Mouse (Mus musculus): ENCODE measurements around the gene Ptpn11.
"Not testable (repeated sequence)": the region's sequence is repeated elsewhere in the genome, so short reads cannot be mapped to it uniquely, and the experiment has no call there.

The Ptpn11 gene

GRCm38 (mm10) chr5:121190836-121191583 is at the start of gene Ptpn11:
TSS of gene Ptpn11 (minus strand) at chr5:121191397.
- peak; percentile 86 to 93 for DNase-seq

- no peak for DNase-seq
These were observed 48.6 kb upstream of the Ptpn11 start for GRCm38 (mm10) chr5:121239846-121240245.

DNA sequence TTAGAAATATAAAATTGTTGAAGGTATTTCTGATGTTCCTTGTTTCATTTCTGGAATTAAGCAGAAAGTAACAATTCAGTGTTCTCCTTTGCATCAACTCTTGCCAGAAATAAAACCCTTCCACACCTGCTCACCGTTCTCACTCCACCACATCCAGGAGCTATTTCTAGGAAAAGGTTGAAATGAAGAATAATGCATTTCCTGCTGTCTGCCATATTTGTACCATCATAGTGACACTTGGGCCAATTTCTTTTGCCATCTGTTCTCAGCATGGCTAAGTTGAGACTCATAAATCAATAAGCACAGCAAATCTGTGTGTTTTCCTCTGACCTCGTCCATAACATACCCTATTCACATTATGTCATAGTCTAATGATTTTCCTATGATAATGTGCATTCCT is 47.0 kb upstream of the Ptpn11 start:
- no peak for DNase-seq

DNA sequence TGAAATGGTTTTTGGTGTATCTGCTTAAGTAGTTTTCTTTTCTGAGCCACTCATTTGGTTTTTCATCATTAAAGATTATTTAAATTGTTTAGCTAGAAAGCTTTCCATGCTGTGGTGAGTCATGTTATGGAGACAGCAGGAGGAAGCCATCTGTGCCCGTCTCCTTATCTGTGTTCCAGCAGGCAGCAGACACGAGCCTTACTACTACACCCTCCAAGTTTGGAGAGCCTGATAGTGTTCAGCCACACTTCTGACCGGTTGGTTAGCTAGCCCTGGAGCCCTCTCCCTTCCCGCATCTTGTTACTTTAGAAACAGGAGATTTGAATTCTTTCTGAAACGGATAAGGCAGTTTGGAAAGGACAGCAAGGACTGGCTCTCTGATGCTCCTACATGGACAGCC is 45.0 kb upstream of the Ptpn11 start:
- no peak for DNase-seq

DNA sequence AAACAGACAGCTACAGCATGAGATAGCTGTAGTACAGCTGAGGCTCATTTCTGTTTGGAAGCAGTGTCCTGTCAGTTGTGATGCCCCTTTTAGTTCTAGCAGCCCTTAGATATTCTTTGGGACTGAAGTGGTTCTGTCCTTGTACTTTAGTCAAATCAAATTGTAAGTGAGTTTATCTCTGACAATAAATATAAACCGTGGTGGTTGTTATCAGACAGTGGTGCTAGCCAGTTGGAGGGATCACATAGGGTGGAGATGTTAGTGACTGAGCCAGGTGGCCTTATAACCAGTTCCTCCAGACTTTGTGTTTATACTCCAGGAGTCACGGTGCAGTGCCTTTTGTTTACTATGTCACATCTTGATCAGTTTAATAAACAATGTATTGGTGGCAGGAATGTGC is 42.5 kb upstream of the Ptpn11 start:
- no peak for DNase-seq

GRCm38 (mm10) chr5:121232789-121233188 is 41.6 kb upstream of the Ptpn11 start:
- DNase-seq: no peak

GRCm38 (mm10) chr5:121230811-121231210 is 39.6 kb upstream of the Ptpn11 start:
- no peak for DNase-seq

DNA sequence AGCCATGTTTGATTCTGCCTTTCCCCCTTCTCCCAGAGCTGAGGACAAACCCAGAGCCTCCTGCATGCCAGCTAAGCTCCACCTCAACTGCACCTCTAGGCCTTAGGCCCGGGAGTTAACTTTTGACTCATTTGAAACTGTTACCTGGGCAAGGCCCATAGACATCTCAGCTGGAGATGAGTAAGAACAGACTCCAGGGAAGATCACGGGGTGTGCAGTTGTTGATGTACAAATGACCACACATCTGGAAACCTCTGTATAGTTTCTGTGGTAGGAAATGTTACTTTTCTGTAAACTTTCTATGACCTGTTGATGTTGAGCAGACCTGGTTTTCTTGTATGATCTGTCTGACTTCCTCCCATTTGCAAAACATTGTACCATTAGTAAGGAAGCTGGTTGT is 38.0 kb upstream of the Ptpn11 start:
- DNase-seq: no peak

DNA sequence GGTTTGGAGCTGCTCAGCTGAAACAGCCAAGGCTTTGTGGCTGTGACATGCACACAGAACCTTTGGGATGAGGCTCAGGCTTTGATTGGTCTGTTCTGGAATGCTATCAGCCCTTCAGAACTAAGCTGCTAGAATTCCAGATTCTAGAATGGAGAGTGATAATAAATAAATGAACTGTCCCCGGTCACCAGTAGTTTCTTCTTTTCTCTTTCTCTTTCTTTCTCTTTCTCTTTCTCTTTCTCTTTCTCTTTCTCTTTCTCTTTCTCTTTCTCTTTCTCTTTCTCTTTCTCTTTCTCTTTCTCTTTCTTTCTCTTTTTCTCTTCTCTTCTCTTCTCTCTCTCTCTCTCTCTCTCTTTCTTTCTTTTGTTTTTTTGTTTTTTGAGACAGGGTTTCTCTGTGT is 36.1 kb upstream of the Ptpn11 start:
- not testable (repeated sequence) for DNase-seq

GRCm38 (mm10) chr5:121226845-121227244 is 35.6 kb upstream of the Ptpn11 start:
- no peak for DNase-seq

- no peak for DNase-seq
These were observed 35.2 kb upstream of the Ptpn11 start for GRCm38 (mm10) chr5:121226406-121226805.

- DNase-seq: no peak
These were observed 34.7 kb upstream of the Ptpn11 start for GRCm38 (mm10) chr5:121225854-121226253.

DNA sequence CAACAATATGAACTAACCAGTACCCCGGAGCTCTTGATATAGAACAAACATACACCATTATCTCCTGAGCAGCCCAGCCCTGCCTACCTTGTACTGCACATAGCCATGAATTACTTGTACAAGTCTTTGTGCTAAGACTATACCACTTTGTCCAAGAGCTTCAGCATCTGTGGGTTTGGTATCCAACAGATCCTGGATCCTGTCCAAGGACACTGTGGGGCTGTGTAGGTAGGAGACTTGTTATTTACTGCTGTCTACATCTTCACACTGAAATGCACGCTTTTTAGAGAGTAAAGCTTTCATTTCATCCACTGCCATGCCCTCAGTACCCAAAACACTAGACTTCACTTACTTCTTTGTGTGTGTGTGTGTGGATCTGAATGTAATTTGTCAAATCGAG is 33.7 kb upstream of the Ptpn11 start:
- no peak for DNase-seq

GRCm38 (mm10) chr5:121224020-121224419 is 32.8 kb upstream of the Ptpn11 start:
- DNase-seq: not testable (repeated sequence)

DNA sequence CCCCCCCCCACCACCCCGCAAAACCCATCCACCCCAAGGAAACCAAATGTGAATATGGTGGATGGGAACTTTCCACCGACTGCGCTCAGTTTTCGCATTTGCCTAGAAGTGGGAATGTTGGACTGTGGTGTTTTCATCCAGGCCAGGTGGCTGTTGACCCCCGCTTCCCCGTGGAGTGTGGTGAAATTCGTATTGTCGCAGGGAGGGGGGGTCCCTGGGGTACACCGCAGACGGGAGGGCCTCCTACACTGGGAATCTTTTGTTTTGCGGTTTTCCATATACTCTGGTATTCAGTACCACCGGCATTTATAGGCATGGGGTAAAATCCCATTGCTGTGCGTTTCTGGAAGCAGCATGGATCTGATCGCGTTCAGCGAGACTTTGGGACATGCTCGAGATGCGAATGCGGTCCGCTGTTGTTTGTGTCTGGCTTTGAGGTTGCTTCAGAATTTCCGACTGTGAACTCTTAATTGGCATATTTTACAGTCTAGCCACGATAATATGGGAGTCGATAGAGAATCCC is 30.2 kb upstream of the Ptpn11 start:
- DNase-seq: no peak

DNA sequence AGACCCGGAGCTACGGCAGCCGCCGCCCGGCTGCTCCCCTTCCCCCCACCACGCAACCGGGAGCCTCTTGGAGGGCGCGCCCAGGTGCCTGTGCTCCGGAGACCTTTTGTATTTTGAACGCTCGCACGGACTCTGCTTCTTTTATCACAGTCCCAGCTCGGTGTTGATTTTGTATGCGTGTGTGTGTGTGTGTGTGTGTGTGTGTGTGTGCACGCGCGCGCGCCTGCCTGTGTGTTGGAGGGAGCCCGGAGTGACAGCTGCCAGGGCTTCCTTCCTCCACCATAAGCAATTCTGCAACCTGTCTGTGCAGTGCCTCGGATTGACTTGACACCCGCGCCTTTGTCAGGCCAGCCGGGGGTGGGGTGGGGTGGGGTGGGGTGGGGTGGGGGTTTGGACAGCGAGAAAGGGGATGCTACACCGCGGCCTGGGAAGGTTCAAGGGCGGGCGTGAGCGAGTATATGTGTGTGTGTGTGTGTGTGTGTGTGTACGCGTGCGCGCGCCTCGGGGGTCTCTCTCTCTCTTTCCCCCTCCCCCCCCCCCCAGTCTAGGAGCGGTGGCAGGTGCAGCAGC is 29.6 kb upstream of the Ptpn11 start:
- DNase-seq: peak in 1 of 2 experiments; percentile 22

DNA sequence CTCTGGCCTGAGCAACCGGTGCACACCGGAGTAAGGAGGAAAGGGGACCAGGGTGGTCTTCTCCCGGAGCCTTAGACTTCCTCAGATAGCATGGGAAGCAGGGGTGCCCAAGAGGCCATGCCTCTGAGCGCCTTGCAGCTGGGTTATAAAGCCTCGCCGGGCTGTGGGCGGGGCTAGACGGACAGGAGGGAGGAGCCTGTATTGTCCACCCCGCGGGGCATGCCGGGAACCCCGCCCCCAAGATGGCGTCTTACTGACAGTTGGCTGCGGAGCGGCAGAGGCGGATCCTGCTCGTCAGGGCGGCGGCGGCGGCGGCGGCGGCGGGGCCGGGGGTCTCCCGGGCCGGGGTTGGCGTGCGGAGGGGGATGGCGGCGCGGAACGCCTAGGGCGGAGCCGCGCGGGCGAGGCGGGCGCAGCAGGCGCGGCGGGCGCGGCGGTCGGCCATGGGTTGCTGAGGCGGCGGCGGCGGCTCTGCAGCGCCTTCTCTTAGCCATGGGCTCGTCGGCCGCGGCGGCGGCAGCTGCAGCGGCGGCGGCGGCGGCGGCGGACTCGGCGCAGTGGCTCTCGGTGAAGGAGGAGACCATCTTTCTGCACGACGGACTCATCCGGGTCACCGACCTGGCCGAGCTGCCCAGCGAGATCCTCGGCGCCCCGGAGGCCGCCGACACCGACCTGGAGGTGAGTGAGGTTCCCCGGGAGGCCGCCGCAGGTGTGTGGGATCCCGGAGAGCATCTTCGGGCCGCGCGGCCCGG is 29.0 kb upstream of the Ptpn11 start, which contains the start of gene Hectd4:
TSS of gene Hectd4 (plus strand) at position 240 of the 752 bp plus-strand sequence.
- peak; percentile 97 to 100 for DNase-seq

DNA sequence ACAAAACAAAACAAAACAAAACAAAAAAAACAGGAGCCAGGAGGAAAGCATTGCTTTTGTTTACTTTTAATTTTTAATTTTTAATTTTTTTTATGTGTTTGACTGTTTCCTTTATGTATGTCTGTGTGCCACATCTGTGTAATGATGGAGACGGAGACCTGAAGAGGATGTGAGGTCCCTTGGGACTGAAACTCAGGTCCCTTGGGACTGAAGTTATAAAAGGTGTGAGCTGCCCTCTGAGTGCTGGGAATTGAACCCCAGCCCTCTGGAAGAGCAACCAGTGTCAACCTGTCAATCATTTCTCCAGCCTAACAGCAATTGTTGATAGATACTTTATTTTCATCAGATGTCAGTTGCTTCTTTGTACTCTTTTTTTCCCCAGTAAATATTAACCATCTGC is 28.0 kb upstream of the Ptpn11 start:
- no peak for DNase-seq

DNA sequence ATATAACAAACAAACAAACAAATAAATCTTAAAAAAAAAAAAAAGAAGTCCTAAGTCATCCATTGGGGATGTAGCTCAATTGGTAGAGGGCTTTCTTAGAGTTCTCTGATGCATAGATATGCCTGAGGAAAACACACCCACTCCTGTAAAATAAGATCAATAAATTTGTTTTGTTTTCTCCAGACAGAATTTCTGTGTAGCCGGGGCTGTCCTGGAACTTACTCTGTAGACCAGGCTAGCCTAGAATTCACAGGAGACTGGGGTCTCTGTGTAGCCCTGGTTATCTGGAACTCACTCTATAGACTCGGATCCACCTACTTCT is 26.1 kb upstream of the Ptpn11 start:
- DNase-seq: no peak

- DNase-seq: not testable (repeated sequence)
These were observed 25.6 kb upstream of the Ptpn11 start for GRCm38 (mm10) chr5:121216584-121217312.

DNA sequence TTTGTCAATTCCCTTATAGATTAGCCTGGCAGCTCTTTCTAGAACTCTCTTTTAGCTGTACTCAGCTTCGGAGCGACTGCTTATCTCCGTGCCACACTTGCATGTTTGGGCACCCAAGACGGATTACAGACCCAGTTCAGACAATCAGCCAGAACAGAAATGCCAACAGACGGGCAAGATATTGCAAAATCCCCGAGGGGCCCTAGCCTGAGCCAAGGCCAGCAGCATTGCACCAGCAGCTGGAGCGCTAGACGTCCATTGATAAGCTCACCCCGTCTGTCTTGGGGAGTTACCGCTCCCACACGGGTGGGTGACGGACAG is 24.9 kb upstream of the Ptpn11 start:
- no peak for DNase-seq

- DNase-seq: peak; percentile 70 to 87
These were observed 24.4 kb upstream of the Ptpn11 start for GRCm38 (mm10) chr5:121215380-121216125.
